Mouse (Mus musculus) forebrain, embryonic 10.5 days (tissue): Measurements from ENCODE around the gene Prkn. TPM values are rescaled to one million over a fixed set of nuclear protein-coding genes. Genes with fewer than 3 reads are reported as not detected.

Experiments used
- DNase-seq: peaks from one replicate; pipeline ENCODE4 v3.0.0-alpha.2; 2017; ENCODE audit warnings: low spot score; ENCODE audit errors: extremely low spot score
- H3K27ac ChIP-seq: fragments of 300-500 bp; sonication (generic); 2 replicates; pipeline ENCODE4 v1.5.1; 2016; ENCODE audit warnings: mild to moderate bottlenecking
- H3K27me3 ChIP-seq: fragments of 300-500 bp; sonication (generic); 2 replicates; pipeline ENCODE4 v1.6.1; 2016; ENCODE audit warnings: mild to moderate bottlenecking; ENCODE audit not compliant: poor library complexity, severe bottlenecking
- H3K36me3 ChIP-seq: fragments of 300-500 bp; sonication (generic); replicated peaks from 2 replicates; pipeline ENCODE4 v1.6.1; 2016; ENCODE audit warnings: mild to moderate bottlenecking, moderate library complexity
- H3K4me1 ChIP-seq: fragments of 300-500 bp; sonication (generic); 2 replicates; pipeline ENCODE4 v1.6.1; 2016
- H3K4me3 ChIP-seq: fragments of 300-500 bp; sonication (generic); 2 replicates; pipeline ENCODE4 v1.5.1; 2016; ENCODE audit warnings: mild to moderate bottlenecking, moderate library complexity
- H3K9me3 ChIP-seq: fragments of 300-500 bp; sonication (generic); 2 replicates; pipeline ENCODE4 v1.6.1; 2016; ENCODE audit warnings: mild to moderate bottlenecking, moderate library complexity
- WGBS: fragments of 180-500 bp; shearing (Covaris S2); methylation state at CpG from one replicate; pipeline ENCODE4 v1.1.7; 2016; 5-methylcytosine and 5-hydroxymethylcytosine counted together
- polyA plus RNA-seq: library from polyadenylated mRNA; unstranded; fragments of >200 nt; fragmentation: Nextera tagmentation; extraction: Ambion mirVana; gene quantifications from 2 replicates; pipeline ENCODE4 v1.2.1, GENCODE M21; 2016

Prkn gene
- polyA plus RNA-seq, 1 experiment from 2014 or later, result 0.81 TPM

- Histone ChIP-seq H3K27ac (no peak overlapping the region), H3K4me1 (no peaks in the 10 kb centered on the region), H3K27me3 (no peaks in the 10 kb centered on the region), H3K36me3 (no peaks in the 10 kb centered on the region), H3K9me3 (no peaks in the 10 kb centered on the region), H3K4me3 (no peak overlapping the region)
- WGBS, result 87% methylated on average over 6 of the region's 6 CpGs
- DNase-seq, result no peak
These were observed 1045.4 kb downstream of the Prkn start for GRCm38 (mm10) chr17:11885601-11886000.

DNA sequence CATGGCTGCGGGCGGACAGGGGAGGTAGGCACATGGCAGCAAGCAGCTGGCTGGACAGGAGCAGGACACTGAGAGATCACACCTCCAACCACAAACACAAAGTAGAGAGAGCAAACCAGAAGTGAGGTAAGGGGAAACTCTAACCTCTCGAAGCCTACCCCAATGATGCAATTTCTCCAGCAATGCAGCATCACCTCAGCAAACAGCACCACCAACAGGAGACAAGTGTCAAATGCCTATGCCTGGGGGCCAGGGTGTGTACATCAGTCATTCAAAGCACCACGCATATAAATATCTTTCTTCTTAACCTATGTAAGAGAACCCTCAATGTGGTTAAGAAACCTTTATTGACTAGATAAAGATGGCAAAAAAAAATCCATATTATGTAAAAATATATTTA lies 1046.8 kb downstream of the Prkn start:
- Histone ChIP-seq H3K27me3 (no peaks in the 10 kb centered on the region), H3K9me3 (no peaks in the 10 kb centered on the region), H3K4me1 (no peaks in the 10 kb centered on the region), H3K27ac (no peak overlapping the region), H3K4me3 (no peak overlapping the region), H3K36me3 (no peaks in the 10 kb centered on the region)
- DNase-seq, result no peak
- 82% methylated on average over 4 of the region's 4 CpGs for WGBS

DNA sequence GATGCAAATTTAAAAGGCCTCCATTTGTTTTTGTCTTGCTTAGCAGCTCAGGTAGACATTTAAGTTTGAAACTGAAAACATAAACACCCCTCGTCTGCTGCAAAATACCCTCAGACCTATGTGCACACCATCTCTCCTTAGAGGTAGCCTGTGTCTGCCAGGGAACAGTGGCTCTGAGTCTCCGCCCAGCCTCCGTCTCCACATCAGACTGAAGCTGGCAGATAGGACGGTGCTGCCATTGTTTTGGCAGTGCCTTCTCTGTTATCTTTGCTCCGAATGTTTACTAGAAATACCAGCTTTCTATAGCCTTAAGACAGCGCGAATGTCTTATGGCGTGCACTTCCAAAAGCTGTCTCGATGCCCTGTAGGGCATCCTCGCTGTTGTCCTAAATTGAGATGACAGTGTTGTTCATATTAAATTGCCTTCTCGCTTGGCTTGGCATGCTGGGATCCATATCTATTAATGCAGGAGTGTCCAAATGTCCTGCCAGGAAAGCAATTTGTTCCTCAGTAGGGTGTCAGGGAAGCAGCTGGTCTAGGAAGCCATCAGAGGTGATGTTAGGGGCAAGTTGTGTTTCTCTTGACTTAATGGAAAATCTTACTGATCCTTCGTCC lies 1047.5 kb downstream of the Prkn start:
- 84% methylated on average over 12 of the region's 12 CpGs for WGBS
- H3K27me3 ChIP-seq, result no peaks in the 10 kb centered on the region
- no peaks in the 10 kb centered on the region for H3K9me3 ChIP-seq
- DNase-seq, result no peak
- H3K4me3 ChIP-seq, result no peak overlapping the region
- no peaks in the 10 kb centered on the region for H3K4me1 ChIP-seq
- H3K27ac ChIP-seq, result no peak overlapping the region
- no peaks in the 10 kb centered on the region for H3K36me3 ChIP-seq

DNA sequence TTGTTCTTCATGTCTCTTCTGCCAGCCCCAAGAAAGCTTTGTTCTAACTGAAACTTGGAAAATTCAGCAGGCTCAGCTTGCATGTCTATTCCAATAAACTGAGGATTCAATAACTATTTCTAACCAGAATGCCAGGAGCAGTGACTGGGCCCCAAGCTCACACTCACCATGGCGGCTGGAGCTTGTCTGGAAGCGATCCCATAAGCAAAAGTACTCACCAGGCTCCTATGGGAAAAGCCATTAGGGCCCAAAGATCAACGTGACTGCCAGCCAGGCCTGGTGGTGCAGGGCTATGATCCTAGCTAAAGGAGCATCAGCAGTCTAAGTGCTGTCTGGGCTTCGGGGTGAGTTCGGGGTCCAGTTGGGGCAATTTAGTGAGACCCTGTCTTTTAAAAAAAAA lies 1048.6 kb downstream of the Prkn start:
- H3K27me3 ChIP-seq, result no peaks in the 10 kb centered on the region
- no peak overlapping the region for H3K27ac ChIP-seq
- 83% methylated on average over 5 of the region's 5 CpGs for WGBS
- no peaks in the 10 kb centered on the region for H3K4me1 ChIP-seq
- no peak overlapping the region for H3K4me3 ChIP-seq
- H3K9me3 ChIP-seq, result no peaks in the 10 kb centered on the region
- no peak for DNase-seq
- no peaks in the 10 kb centered on the region for H3K36me3 ChIP-seq

- WGBS, result 89% methylated on average over 7 of the region's 7 CpGs
- Histone ChIP-seq H3K4me3 (no peak overlapping the region), H3K36me3 (no peaks in the 10 kb centered on the region), H3K4me1 (no peaks in the 10 kb centered on the region), H3K9me3 (no peaks in the 10 kb centered on the region), H3K27me3 (no peaks in the 10 kb centered on the region), H3K27ac (no peak overlapping the region)
- DNase-seq, result no peak
These were observed 1060.1 kb downstream of the Prkn start for GRCm38 (mm10) chr17:11900300-11900699.

- Histone ChIP-seq H3K36me3 (no peaks in the 10 kb centered on the region), H3K4me3 (no peak overlapping the region), H3K4me1 (no peaks in the 10 kb centered on the region), H3K27ac (no peak overlapping the region), H3K9me3 (no peaks in the 10 kb centered on the region), H3K27me3 (no peaks in the 10 kb centered on the region)
- DNase-seq, result no peak
- WGBS, result 88% methylated on average over 3 of the region's 3 CpGs
These were observed 1061.5 kb downstream of the Prkn start for GRCm38 (mm10) chr17:11901731-11902130.

DNA sequence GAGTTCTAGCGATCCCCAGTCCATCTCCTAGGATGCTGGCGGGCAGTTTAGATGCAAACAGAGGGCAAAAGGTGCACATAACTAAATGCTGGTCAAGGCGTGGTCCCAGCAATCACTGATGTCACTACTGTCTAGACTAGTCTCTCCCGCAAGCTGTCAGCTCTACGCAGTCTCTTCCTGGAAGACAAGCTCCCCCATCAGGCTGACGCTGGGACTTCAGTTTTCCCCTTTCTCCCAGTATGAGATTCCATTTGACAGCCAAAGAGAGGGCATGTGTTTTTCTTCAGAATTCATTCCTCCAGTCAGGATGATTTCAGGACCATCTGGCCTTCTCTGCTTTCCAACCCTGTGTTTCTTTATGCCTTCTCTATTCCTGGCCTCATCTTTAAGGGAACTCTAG lies 1062.8 kb downstream of the Prkn start:
- no peak overlapping the region for H3K4me3 ChIP-seq
- no peaks in the 10 kb centered on the region for H3K9me3 ChIP-seq
- no peak for DNase-seq
- no peaks in the 10 kb centered on the region for H3K4me1 ChIP-seq
- WGBS, result 47% methylated on average over 6 of the region's 6 CpGs
- H3K27ac ChIP-seq, result no peak overlapping the region
- H3K27me3 ChIP-seq, result no peaks in the 10 kb centered on the region
- no peaks in the 10 kb centered on the region for H3K36me3 ChIP-seq

DNA sequence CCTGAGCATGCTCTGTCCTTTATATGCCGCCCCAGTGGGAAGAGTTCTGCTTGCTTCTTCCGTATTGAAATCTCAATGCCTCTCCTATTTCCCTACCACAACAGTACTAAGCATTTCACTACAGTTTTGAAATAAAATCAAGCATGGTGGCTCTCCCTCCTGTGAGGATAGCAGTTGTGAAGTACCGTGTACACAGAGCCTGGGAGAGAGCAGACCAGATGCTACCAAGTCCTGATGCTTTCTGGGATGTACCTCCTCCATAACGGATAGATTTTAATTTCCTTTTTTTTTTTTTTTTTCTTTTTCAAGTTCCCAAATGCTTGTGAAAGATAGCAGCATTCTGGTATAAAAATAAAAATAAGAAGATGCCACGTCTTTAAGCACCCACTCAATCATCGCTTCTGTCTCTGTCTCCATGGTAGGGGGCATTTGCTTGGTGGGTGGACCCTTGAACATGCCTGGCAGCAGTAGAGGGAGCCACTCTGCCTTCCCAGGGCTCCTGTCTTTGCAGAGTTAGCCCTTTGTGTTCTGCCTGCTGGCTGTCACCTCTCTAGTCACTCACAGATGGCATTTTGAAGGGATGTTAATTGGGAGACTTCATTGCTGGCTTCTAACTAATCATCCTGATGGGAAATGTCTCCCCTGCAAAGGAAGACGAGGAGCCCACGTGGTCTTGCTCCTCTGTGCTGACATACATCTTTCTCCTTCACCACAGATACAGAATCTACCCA lies 1070.6 kb downstream of the Prkn start:
- Histone ChIP-seq H3K4me3 (no peak overlapping the region), H3K27me3 (peaks cover 52% of the 10 kb centered on the region), H3K36me3 (no peaks in the 10 kb centered on the region), H3K27ac (no peak overlapping the region), H3K9me3 (no peaks in the 10 kb centered on the region), H3K4me1 (peaks cover 18% of the 10 kb centered on the region)
- DNase-seq, result no peak
- 79% methylated on average over 8 of the region's 8 CpGs for WGBS

DNA sequence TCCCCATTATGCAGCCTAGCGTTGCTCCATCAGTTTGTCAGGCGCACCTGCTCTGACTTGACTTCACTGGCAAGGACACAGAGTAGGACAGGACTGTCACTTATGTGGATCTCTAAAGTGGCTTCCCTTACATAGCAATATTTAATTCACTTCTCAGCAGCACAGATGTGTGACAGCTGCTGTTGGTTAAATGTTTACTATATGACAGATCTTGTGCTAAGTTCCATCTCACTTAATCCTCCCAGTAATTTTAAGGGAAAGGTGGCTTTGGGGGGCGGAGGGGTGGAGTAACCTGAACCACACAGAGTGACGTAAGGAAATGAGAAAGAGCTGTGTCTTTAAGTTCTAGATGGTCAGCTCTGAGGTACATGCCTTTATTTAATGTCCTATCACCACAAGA lies 1072.0 kb downstream of the Prkn start:
- Histone ChIP-seq H3K27me3 (peaks cover 53% of the 10 kb centered on the region), H3K9me3 (no peaks in the 10 kb centered on the region), H3K4me3 (no peak overlapping the region), H3K36me3 (no peaks in the 10 kb centered on the region), H3K27ac (no peak overlapping the region), H3K4me1 (peaks cover 18% of the 10 kb centered on the region)
- no peak for DNase-seq
- 68% methylated on average over 4 of the region's 4 CpGs for WGBS

GRCm38 (mm10) chr17:11912872-11913365 lies 1072.7 kb downstream of the Prkn start:
- Histone ChIP-seq H3K4me1 (peaks cover 18% of the 10 kb centered on the region), H3K9me3 (no peaks in the 10 kb centered on the region), H3K27ac (0 out of 2 replicates have a peak overlapping the region, but pooled peaks have one; percentile 22), H3K27me3 (peaks cover 61% of the 10 kb centered on the region), H3K36me3 (no peaks in the 10 kb centered on the region), H3K4me3 (peak overlapping the region; percentile 45)
- peak; percentile 64 for DNase-seq
- WGBS, result 2% methylated on average over 19 of the region's 19 CpGs

GRCm38 (mm10) chr17:11913620-11914019 lies 1073.4 kb downstream of the Prkn start:
- DNase-seq, result no peak
- WGBS, result 15% methylated on average over 8 of the region's 8 CpGs
- Histone ChIP-seq H3K27ac (no peak overlapping the region), H3K4me1 (peaks cover 23% of the 10 kb centered on the region), H3K27me3 (peaks cover 61% of the 10 kb centered on the region), H3K4me3 (peak overlapping the region; percentile 45), H3K9me3 (no peaks in the 10 kb centered on the region), H3K36me3 (no peaks in the 10 kb centered on the region)

GRCm38 (mm10) chr17:11914451-11914850 lies 1074.3 kb downstream of the Prkn start:
- 78% methylated on average over 5 of the region's 5 CpGs for WGBS
- Histone ChIP-seq H3K27me3 (peaks cover 61% of the 10 kb centered on the region), H3K36me3 (no peaks in the 10 kb centered on the region), H3K4me3 (no peak overlapping the region), H3K27ac (no peak overlapping the region), H3K9me3 (no peaks in the 10 kb centered on the region), H3K4me1 (peaks cover 27% of the 10 kb centered on the region)
- DNase-seq, result no peak

DNA sequence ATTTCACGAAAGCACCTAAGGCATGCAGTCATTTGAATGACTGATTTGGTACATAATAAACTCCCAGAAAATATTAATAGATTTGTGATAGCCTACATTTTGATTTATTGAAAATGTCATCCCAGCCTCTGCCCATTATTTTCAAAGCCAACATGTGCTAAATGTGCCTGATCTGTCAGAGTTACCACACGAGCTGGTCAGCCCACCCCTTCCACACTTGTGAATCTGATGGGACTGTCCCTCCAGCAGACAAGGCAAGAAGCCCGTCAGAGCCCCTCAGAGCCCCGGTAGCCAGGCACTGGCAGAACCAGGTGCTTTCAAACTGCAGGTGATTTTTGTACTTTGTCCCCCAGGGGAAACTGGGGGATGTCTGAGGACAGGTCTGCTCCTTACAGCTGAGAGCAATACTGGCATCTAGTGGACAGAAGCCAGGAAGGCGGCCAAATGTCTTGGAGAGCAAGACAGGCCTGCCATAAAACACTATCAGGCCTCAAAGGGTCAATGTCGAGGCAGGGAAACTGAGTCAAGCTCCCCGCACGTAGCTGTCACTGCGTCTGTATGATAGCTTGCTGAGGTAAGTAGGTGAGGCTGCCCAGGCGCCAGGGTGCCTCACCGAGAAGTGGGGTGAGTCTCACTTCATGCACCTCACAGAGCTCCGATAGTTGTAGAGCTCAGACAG lies 1078.1 kb downstream of the Prkn start:
- no peaks in the 10 kb centered on the region for H3K9me3 ChIP-seq
- 59% methylated on average over 12 of the region's 12 CpGs for WGBS

More for the DNA sequence above, 1078.1 kb downstream of the Prkn start:
- no peak overlapping the region for H3K4me3 ChIP-seq
- H3K27ac ChIP-seq, result no peak overlapping the region
- no peaks in the 10 kb centered on the region for H3K36me3 ChIP-seq
- peaks cover 33% of the 10 kb centered on the region for H3K27me3 ChIP-seq
- H3K4me1 ChIP-seq, result peaks cover 21% of the 10 kb centered on the region
- peak; percentile 26 for DNase-seq
